Comparison of ENCODE assay signal across 17 mouse cellular contexts in genomic region chr11:103365530-103365929, GRCm38 (mm10).
"Had no signal": no experiment of that assay in that cellular context is flagged by ENCODE, and none has a peak within 500 bp of the region (broad histone marks: within the 10 kb centered on the region; RNA-seq: fewer than 3 reads in every experiment).

No protein-coding gene starts in this region.

- H3K9ac ChIP-seq: liver, postnatal 0 days; lung, embryonic 15.5 days; midbrain, embryonic 13.5 days; midbrain, embryonic 15.5 days; neural tube, embryonic 12.5 days had no signal

- H3K4me2 ChIP-seq: lung, embryonic 15.5 days; midbrain, embryonic 11.5 days; midbrain, embryonic 13.5 days; midbrain, embryonic 15.5 days; neural tube, embryonic 12.5 days had no signal

- H3K4me3 ChIP-seq: lung, embryonic 15.5 days; midbrain, embryonic 13.5 days; midbrain, embryonic 15.5 days; neural tube, embryonic 12.5 days had no signal

- H3K9me3 ChIP-seq: lung, embryonic 15.5 days; megakaryocyte, embryonic 14.5 days; midbrain, embryonic 13.5 days; midbrain, embryonic 15.5 days; neural tube, embryonic 12.5 days had no signal

- ATAC-seq: liver, postnatal 0 days; midbrain, embryonic 13.5 days; midbrain, embryonic 15.5 days had no signal

- H3K27ac ChIP-seq: macrophage; midbrain, embryonic 13.5 days; midbrain, embryonic 15.5 days; neural tube, embryonic 12.5 days had no signal

- DNase-seq: liver, postnatal 0 days; lung, adult 2 months; lung, postnatal 10 days; lung, postnatal 36 days; right cerebral cortex, postnatal 25 days; right cerebral cortex, postnatal 4 days; spleen, adult 18-20 months; thymus, adult 18-20 months; thymus, postnatal 14 days; thymus, postnatal 36 days had no signal
